Mouse (Mus musculus) adrenal gland, postnatal 36 days (tissue): ENCODE measurements around the gene Pparg. TPM values are rescaled to one million over a fixed set of nuclear protein-coding genes. Genes with fewer than 3 reads are reported as not detected.

ENCODE experiments used
- DNase-seq, 2 experiments: peaks; one replicate each; pipeline ENCODE4 v3.0.0; 2021; ENCODE audit warnings: mixed read lengths in 1 of 2
- total RNA-seq, 2 experiments: library from RNA; stranded (reverse); gene quantifications; 2 replicates each; pipeline ENCODE4 v1.2.3; 2021

Pparg gene
- total RNA-seq, 2 experiments from 2014 or later: 50.4 to 65.3 TPM

GRCm38 (mm10) chr6:115462743-115463337 is 102.1 kb downstream of the Pparg start:
- DNase-seq: peak; percentile 84 to 90

DNA sequence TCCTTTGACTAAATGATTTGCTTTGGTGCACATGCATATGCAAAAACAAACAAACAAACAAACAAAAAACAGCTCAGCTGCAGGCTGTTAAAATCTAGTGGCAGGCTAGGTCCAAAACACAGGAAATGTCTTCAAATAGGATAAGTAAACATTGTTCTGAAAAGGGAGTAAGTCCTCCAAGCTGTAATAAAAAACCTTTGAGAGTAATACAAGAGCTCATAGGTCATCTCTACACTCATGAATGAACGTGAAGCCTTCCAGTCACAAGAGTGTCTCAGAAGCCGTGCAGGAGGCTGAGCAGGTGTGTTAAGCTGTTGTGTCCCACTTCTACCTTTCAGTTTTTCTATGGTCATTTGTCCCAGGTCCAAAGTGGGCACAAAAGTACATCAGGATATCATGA is 102.6 kb downstream of the Pparg start:
- no peak for DNase-seq

- DNase-seq: no peak
Measured at GRCm38 (mm10) chr6:115464661-115465060, 103.9 kb downstream of the Pparg start.

- no peak for DNase-seq
Measured at GRCm38 (mm10) chr6:115465463-115465862, 104.7 kb downstream of the Pparg start.

- no peak for DNase-seq
Measured at GRCm38 (mm10) chr6:115465876-115466275, 105.1 kb downstream of the Pparg start.

- DNase-seq: no peak
Measured at GRCm38 (mm10) chr6:115466601-115467000, 105.8 kb downstream of the Pparg start.

GRCm38 (mm10) chr6:115469666-115470581 is 109.2 kb downstream of the Pparg start:
- DNase-seq: peak in 1 of 2 experiments; percentile 15

DNA sequence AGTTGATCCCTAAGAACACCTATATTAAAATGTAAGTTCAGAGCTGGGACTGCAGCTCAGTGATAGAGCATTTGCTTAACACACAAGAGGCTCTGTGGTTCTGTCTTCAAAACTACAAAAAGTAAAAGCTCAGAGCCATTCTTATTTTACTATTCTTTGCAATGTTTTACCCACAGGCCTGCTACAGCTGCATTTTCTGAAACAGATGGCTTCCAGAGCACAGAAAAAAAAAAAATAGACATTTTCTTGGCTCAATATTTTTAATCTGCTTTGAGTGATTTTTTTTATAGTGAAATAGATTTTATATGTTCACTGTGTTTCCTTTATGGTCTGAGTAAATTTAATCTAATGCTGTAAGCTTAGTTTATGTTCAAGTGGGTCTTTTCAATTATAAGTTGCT is 111.2 kb downstream of the Pparg start:
- no peak for DNase-seq

DNA sequence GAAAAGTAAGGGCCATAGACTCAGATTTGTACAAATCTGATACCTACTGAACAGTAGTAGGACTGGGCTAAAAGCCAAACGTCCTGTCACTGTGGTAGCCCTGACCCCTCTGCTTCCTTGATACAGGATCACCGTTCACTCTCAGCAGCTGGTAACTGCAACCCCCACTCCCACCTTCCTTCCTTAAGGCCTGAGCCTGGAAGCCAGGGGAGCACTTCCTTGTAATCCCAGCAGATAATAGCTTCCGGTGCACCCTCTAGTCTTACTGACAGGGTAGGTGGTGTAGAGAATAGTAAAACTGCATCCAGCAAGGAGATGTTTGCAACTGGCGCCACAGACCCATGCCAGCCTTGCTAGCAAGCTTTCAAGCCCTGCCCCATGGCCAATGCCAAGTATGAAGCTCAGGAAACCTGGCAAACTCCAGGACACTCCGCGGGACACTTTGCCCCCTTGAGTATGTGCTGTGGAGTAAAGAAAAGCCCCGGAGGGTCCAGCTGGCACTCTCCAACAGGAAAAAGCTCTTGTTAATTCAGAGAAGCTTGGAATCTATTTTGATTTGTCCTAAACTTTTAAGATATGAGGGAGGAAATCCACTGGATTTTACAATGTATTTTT is 116.4 kb downstream of the Pparg start:
- peak; percentile 19 to 33 for DNase-seq

GRCm38 (mm10) chr6:115479963-115480321 is 119.2 kb downstream of the Pparg start:
- no peak for DNase-seq

DNA sequence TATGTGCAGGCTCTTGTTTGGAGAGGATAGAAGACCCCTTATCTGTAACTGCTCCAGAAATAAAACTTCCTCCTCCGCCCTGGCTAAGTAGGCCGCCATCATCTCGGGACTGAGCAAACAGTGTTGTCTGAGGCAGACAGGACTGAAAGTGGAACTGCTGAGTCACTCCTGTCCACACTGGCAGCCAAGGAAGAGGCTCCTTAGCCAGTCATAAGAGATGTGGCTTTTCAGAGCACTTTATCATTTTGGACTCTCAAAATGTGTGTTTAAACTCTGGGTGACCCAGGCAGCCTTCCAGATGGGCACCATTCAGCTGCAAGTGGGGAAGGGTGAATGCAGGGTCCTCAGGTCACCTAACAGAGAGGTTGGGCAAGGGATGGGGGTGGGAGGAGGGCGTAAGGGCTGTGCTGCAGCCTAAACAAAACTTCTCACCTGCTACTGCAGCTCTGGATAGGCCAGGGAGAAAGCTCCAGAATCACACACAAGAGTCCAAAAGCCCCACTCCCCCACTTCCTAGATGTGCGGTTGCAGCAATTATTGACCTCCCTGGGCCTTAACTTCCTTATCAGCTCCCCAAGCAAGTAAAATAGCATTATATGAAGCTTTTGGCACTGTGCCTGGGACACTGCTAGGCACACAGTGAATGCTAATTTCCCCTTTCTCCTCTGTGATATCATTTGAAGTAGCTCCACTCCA is 119.7 kb downstream of the Pparg start:
- peak; percentile 74 to 75 for DNase-seq

DNA sequence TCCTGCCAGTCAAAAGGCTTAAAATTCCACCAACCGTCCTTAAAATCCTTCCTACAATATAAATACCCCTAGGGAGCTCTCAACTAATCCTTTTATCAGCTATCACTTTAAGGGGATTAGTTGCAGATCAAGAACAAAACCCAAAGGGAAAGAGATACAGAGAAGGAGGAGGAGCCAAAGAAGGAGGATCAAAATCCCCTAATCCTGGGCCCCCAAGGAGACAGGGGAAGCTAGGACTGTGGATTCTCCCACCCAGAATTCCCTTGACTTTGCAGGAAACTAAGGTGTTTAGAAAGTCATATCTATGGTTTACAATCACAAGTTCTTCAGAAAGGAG is 120.2 kb downstream of the Pparg start:
- no peak for DNase-seq

DNA sequence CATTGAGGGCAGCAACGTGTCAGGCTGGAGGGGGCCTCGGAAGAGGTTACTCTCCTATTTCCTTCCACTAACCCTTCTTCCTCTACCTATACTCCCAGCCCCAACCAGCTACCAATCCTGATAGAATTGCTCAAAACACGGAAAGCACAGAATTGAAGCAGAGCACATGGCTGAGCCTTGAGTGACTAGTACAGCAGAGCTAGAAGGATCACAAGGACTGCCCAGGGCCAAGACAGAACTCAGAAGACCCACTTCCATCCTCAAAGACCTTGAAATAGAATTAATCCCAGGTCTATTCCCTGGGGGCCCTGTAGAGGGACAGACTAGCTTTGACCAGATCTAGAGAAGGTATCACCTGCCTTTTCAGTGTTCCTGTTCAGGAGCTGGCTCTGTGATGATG is 120.9 kb downstream of the Pparg start:
- no peak for DNase-seq

- no peak for DNase-seq
Measured at GRCm38 (mm10) chr6:115485635-115486034, 124.9 kb downstream of the Pparg start.

- no peak for DNase-seq
Measured at GRCm38 (mm10) chr6:115489831-115490230, 129.1 kb downstream of the Pparg start.

- DNase-seq: no peak
Measured at GRCm38 (mm10) chr6:115492952-115493613, 132.3 kb downstream of the Pparg start.

GRCm38 (mm10) chr6:115493824-115494223 is 133.1 kb downstream of the Pparg start:
- DNase-seq: no peak

DNA sequence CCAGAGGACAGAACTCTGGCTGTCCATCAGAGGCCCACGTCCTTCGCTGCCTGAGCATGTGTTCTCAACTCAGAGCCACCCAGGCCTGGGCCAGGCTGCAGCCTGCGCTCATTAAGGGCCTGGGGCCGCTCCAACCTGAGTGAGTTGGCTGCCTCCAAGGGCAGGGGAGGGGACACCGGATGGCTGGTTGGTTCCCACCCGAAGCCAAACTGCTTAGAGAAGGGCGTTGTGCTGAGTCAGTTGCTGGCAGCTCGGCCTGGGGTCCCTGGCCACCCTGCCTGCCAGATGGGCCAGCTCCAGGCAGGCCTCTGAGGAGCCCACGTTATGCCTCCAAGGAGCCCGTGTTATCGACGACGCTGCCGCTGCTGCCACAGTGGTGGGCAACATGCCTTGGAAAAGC is 138.8 kb downstream of the Pparg start:
- DNase-seq: peak in 1 of 2 experiments; percentile 39

DNA sequence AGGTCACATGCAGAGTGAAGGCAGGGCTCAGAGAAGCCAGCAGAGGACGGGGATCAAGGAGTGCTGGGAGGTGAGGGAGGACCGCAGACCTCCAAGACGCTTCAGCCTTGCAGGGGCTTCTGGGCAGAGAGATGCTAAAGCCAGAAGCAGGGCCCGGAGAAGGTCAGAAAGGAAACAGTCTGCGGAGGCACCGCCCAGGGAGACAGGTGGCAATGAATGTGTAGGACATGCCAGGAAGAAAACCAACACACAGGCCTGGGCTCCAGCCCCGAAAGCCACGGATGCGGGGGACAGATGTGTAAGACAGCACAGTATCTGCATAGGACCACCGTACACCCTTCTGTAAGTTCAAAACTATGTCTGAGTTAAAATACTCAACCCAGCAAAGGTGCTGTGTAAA is 139.5 kb downstream of the Pparg start:
- DNase-seq: no peak

GRCm38 (mm10) chr6:115501131-115501530 is 140.4 kb downstream of the Pparg start:
- peak; percentile 73 to 75 for DNase-seq

GRCm38 (mm10) chr6:115503038-115503437 is 142.3 kb downstream of the Pparg start:
- no peak for DNase-seq

DNA sequence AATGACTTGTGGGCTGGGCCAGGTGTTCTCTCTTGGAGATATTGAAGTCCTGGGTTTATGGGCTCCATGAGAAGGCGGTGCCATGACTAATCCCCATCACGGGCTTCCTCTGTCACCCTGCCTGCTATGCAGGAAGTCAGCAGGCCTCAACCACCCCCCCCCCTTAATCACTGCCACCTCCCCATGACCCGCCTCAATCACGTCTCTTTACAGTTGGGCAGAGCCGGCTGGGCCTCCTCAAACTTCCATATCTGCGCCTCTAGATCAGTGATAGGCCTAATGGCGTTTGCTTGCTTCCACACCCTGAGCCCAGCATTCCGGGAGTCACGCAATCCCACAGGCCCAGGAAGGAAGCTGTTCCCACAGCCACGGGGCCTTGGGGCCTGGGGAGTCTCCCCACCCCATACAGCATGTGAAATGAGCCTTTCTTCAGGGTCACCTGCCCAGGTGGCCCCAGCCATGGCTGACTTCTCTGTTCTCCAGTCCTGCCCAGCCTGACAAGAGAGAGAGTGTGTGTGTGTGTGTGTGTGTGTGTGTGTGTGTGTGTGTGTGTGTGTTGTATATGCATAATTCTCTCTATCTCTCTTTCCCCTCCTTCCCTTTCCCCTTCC is 142.9 kb downstream of the Pparg start:
- no peak for DNase-seq
